Mouse (Mus musculus) limb, embryonic 14.5 days (tissue): Measurements from ENCODE around the gene Rrbp1. TPM values are rescaled to one million over a fixed set of nuclear protein-coding genes. Genes with fewer than 3 reads are reported as not detected.

Experiments
- ATAC-seq: fragments of 200-750 bp; cut with Nextera tagmentation; 2 replicates; pipeline ENCODE4 v1.8.0; 2017; ENCODE audit warnings: low read depth, moderate number of reproducible peaks, moderate TSS enrichment; ENCODE audit not compliant: low FRiP score
- DNase-seq: peaks from one replicate; pipeline ENCODE4 v3.0.0-alpha.2; 2015; ENCODE audit warnings: low spot score
- H3K27ac ChIP-seq: fragments of 300-500 bp; sonication (generic); replicated peaks from 2 replicates; pipeline ENCODE4 v1.5.1; 2014; ENCODE audit warnings: low read depth, mild to moderate bottlenecking, low read length, moderate library complexity, mixed read lengths
- H3K27me3 ChIP-seq: fragments of 300-500 bp; sonication (generic); 2 replicates; pipeline ENCODE4 v1.6.1; 2014; ENCODE audit warnings: low read length, mixed read lengths; ENCODE audit not compliant: control insufficient read depth, insufficient read depth
- H3K36me3 ChIP-seq: fragments of 300-500 bp; sonication (generic); 2 replicates; pipeline ENCODE4 v1.6.1; 2014; ENCODE audit warnings: mild to moderate bottlenecking, low read length, moderate library complexity, mixed read lengths; ENCODE audit not compliant: control insufficient read depth, insufficient read depth
- H3K4me1 ChIP-seq: fragments of 300-500 bp; sonication (generic); 2 replicates; pipeline ENCODE4 v1.6.1; 2014; ENCODE audit warnings: antibody characterized with exemption, low read length, mixed read lengths; ENCODE audit not compliant: control insufficient read depth, insufficient read depth
- H3K4me2 ChIP-seq: fragments of 300-500 bp; sonication (generic); replicated peaks from 2 replicates; pipeline ENCODE4 v1.6.1; 2014; ENCODE audit warnings: low read depth, mild to moderate bottlenecking, low read length, moderate library complexity; ENCODE audit not compliant: severe bottlenecking
- H3K4me3 ChIP-seq: fragments of 300-500 bp; sonication (generic); replicated peaks from 2 replicates; pipeline ENCODE4 v1.5.1; 2014; ENCODE audit warnings: low read length
- H3K9ac ChIP-seq: fragments of 300-500 bp; sonication (generic); 2 replicates; pipeline ENCODE4 v1.6.1; 2014; ENCODE audit warnings: mild to moderate bottlenecking, low read depth, low read length, moderate library complexity; ENCODE audit not compliant: severe bottlenecking
- H3K9me3 ChIP-seq: fragments of 300-500 bp; sonication (generic); 2 replicates; pipeline ENCODE4 v1.6.1; 2016; ENCODE audit warnings: low read length; ENCODE audit not compliant: control insufficient read depth
- POLR2A ChIP-seq: fragments of 200-500 bp; IDR thresholded peaks from 2 replicates; pipeline ENCODE4 v1.8.0; 2012; ENCODE audit warnings: inconsistent platforms, mild to moderate bottlenecking, moderate library complexity, borderline replicate concordance; ENCODE audit not compliant: insufficient read depth, insufficient read length; ENCODE audit errors: extremely low read depth
- WGBS: fragments of 180-500 bp; shearing (Covaris S2); extraction: QIAGEN DNeasy Blood & Tissue Kit; methylation state at CpG from one replicate; pipeline ENCODE4 v1.1.7; 2014; 5-methylcytosine and 5-hydroxymethylcytosine counted together
- polyA plus RNA-seq, 2 experiments: library from polyadenylated mRNA; depleted of rRNA in 1 of 2; stranded (reverse) in 1 of 2; unstranded in 1 of 2; fragments of >200 nt; fragmentation: Nextera tagmentation in 1 of 2; extraction: Ambion mirVana in 1 of 2; gene quantifications; 2 replicates each; pipeline versions ENCODE4 v1.2.1 to v1.2.3; 2012 to 2014

Rrbp1 gene
- polyA plus RNA-seq, 2 experiments, result 200 to 325 TPM

- ATAC-seq, result no peak
- no peak for TF ChIP-seq POLR2A
- 40% methylated on average over 5 of the region's 5 CpGs for WGBS
These were observed 93.4 kb downstream of the Rrbp1 start for GRCm38 (mm10) chr2:143917622-143918021.

GRCm38 (mm10) chr2:143916229-143916628 is 94.8 kb downstream of the Rrbp1 start:
- ATAC-seq, result no peak
- Histone ChIP-seq H3K4me1 (peaks cover 27% of the 10 kb centered on the region), H3K9ac (peak overlapping the region; percentile 80; the same call in 1 of the 2 replicates), H3K4me2 (peak overlapping the region; percentile 78), H3K27ac (no peak overlapping the region), H3K36me3 (no peaks in the 10 kb centered on the region), H3K9me3 (no peaks in the 10 kb centered on the region), H3K4me3 (peak overlapping the region; percentile 67), H3K27me3 (no peaks in the 10 kb centered on the region)
- TF ChIP-seq POLR2A, result no peak
- WGBS, result 3% methylated on average over 5 of the region's 5 CpGs
- peak; percentile 23 for DNase-seq

More at GRCm38 (mm10) chr2:143917622-143918021, 93.4 kb downstream of the Rrbp1 start:
- Histone ChIP-seq H3K4me2 (0 out of 2 replicates have a peak overlapping the region, but pooled peaks have one; percentile 78), H3K9ac (no peak overlapping the region), H3K4me1 (peaks cover 27% of the 10 kb centered on the region), H3K27ac (no peak overlapping the region), H3K9me3 (no peaks in the 10 kb centered on the region), H3K36me3 (no peaks in the 10 kb centered on the region), H3K27me3 (no peaks in the 10 kb centered on the region), H3K4me3 (no peak overlapping the region)
- no peak for DNase-seq

DNA sequence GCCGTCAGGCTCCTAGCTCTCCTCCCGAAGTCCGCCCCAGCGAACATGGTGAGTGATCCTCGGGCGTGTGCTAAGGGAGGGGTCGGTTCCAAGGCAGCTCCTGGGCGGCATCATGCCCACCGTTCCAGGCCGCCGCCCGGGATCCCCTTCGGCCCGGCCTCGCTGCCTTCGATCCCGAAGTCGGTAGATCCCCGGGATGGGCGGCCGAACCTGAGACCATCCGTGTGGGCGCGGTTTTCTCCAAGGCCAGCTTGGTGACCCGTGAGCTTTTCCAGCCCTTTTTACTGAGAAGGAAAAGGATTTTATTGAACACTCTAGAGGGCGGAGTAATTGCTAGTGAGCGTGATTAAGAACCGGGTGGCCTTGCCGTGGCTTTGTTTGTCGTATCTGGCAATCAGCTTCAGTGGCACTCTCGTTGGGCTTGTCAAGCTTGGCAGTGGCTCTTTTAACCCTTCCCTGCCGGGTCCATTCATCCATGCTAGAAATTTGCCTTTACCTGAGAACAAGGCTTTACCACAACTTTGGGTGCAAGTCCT is 95.4 kb downstream of the Rrbp1 start:
- TF ChIP-seq POLR2A, result 0 out of 2 replicates have a peak, but pooled peaks have one; percentile 83
- Histone ChIP-seq H3K27ac (peak overlapping the region; percentile 91), H3K27me3 (no peaks in the 10 kb centered on the region), H3K4me3 (peak overlapping the region; percentile 67), H3K4me1 (peaks cover 27% of the 10 kb centered on the region), H3K9ac (peak overlapping the region; percentile 80), H3K36me3 (no peaks in the 10 kb centered on the region), H3K4me2 (peak overlapping the region; percentile 78), H3K9me3 (no peaks in the 10 kb centered on the region)
- no peak; the same call in 1 of the 2 replicates for ATAC-seq
- peak; percentile 62 for DNase-seq
- WGBS, result under 1% methylated on average over 30 of the region's 32 CpGs

DNA sequence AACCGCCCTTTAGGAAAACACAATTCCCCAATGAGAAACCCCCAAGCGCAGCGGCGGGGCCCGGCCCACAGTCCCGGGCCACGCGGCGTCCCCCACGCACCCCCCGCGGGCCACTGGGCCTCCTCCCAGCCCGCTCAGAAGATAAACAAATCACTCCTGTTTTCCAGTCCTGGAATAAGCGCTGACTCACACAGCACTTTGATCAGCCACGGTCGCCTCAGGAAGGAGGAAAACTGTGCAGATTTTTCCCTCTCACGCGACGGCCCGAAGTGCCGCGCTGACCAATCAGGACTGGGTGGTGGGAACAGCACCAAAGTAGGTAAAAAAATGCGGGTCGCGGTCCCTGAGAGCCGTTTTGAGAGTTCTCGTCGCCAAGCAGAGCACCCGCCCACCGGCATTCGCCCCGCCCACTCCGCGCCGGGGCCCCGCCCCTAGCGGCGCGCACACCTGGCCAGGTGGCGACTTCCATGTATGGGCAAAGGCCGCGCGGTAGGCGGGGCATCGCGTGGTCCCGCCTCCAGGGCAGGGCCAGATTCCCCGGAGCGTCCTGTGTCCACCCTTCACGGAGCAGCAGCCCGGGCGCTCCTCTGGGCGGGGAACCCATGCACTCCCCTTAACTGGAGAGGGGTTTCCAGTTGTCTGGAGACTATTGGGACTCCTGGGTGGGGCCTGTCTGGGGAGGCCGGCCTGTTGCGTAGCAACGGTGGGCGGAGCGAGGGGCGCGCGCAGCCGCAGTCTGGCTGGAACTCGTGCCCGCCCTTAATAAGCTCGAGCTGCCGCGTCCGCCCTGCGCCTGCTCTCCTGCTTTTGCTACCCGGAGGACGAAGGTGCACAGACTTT is 96.1 kb downstream of the Rrbp1 start, which contains the start of gene Dstn:
TSS of gene Dstn (plus strand) at position 561 of the 840 bp plus-strand sequence.
- no peaks in the 10 kb centered on the region for H3K27me3 ChIP-seq
- H3K4me2 ChIP-seq, result peak within 1 kb of the TSS; percentile 78
- TF ChIP-seq POLR2A, result peak; percentile 76; the same call in 1 of the 2 replicates
- H3K4me1 ChIP-seq, result peaks cover 27% of the 10 kb centered on the region
- peak; percentile 96 for DNase-seq
- no peaks in the 10 kb centered on the region for H3K36me3 ChIP-seq
- no peaks in the 10 kb centered on the region for H3K9me3 ChIP-seq
- H3K9ac ChIP-seq, result peak within 1 kb of the TSS; percentile 80
- 1% methylated on average over 64 of the region's 71 CpGs for WGBS
- H3K27ac ChIP-seq, result peak within 1 kb of the TSS; percentile 91
- peak; percentile 95 for ATAC-seq
- peak within 1 kb of the TSS; percentile 67 for H3K4me3 ChIP-seq

DNA sequence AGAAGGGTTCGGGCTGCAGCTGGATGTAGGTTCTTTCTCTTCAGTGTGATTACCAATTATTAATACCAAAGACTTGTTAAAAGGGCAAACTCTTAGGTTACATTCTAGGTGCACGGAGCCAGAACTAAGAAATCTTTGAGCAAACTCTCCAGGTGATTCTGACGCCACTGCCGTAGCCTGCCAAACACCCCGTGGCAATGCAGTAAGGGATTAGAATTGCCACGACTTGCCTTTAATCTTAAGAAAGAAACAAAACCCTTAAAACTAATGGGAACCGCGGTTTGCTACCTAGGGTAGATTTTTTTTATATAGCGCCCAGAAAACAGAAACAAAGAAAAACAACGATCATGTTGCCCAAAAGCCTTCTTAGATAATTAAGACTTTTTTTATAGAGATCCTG is 96.8 kb downstream of the Rrbp1 start:
- no peak for TF ChIP-seq POLR2A
- peaks cover 27% of the 10 kb centered on the region for H3K4me1 ChIP-seq
- no peaks in the 10 kb centered on the region for H3K9me3 ChIP-seq
- no peaks in the 10 kb centered on the region for H3K36me3 ChIP-seq
- ATAC-seq (no peak), DNase-seq (peak; percentile 31)
- WGBS, result 2% methylated on average over 10 of the region's 10 CpGs
- H3K27ac ChIP-seq, result peak overlapping the region; percentile 91
- no peaks in the 10 kb centered on the region for H3K27me3 ChIP-seq
- H3K9ac ChIP-seq, result peak overlapping the region; percentile 80
- peak overlapping the region; percentile 78 for H3K4me2 ChIP-seq
- H3K4me3 ChIP-seq, result peak overlapping the region; percentile 67
